Mouse (Mus musculus) heart, embryonic 15.5 days (tissue): ENCODE data around the gene Rgs6. TPM values are rescaled to one million over a fixed set of nuclear protein-coding genes. Genes with fewer than 3 reads are reported as not detected.

Experiments
- ATAC-seq: fragments of 200-750 bp; cut with Nextera tagmentation; replicated peaks from 2 replicates; pipeline ENCODE4 v1.8.0; 2017; ENCODE audit warnings: low read depth, moderate TSS enrichment; ENCODE audit not compliant: insufficient number of reproducible peaks, insufficient read depth, low FRiP score
- H3K27ac ChIP-seq: fragments of 300-500 bp; sonication (generic); 2 replicates; pipeline ENCODE4 v1.5.1; 2015; ENCODE audit warnings: mild to moderate bottlenecking, inconsistent platforms
- H3K27me3 ChIP-seq: fragments of 300-500 bp; sonication (generic); 2 replicates; pipeline ENCODE4 v1.6.1; 2015; ENCODE audit warnings: inconsistent platforms
- H3K36me3 ChIP-seq: fragments of 300-500 bp; sonication (generic); 2 replicates; pipeline ENCODE4 v1.6.1; 2015; ENCODE audit warnings: mild to moderate bottlenecking, inconsistent platforms
- H3K4me1 ChIP-seq: fragments of 300-500 bp; sonication (generic); replicated peaks from 2 replicates; pipeline ENCODE4 v1.6.1; 2015; ENCODE audit warnings: inconsistent platforms
- H3K4me2 ChIP-seq: fragments of 300-500 bp; sonication (generic); 2 replicates; pipeline ENCODE4 v1.6.1; 2015; ENCODE audit warnings: inconsistent platforms, mild to moderate bottlenecking, moderate library complexity
- H3K4me3 ChIP-seq: fragments of 300-500 bp; sonication (generic); 2 replicates; pipeline ENCODE4 v1.5.1; 2015; ENCODE audit warnings: mild to moderate bottlenecking, inconsistent platforms
- H3K9ac ChIP-seq: fragments of 300-500 bp; sonication (generic); 2 replicates; pipeline ENCODE4 v1.6.1; 2015; ENCODE audit warnings: mild to moderate bottlenecking, inconsistent platforms
- H3K9me3 ChIP-seq: fragments of 300-500 bp; sonication (generic); replicated peaks from 2 replicates; pipeline ENCODE4 v1.6.1; 2016; ENCODE audit warnings: inconsistent platforms
- WGBS: fragments of 180-500 bp; shearing (Covaris S2); methylation state at CpG from one replicate; pipeline ENCODE4 v1.1.7; 2015; ENCODE audit warnings: mixed read lengths; 5-methylcytosine and 5-hydroxymethylcytosine counted together
- polyA plus RNA-seq: library from polyadenylated mRNA; unstranded; fragments of >200 nt; fragmentation: Nextera tagmentation; extraction: Ambion mirVana; gene quantifications from 2 replicates; pipeline ENCODE4 v1.2.1, GENCODE M21; 2015

The Rgs6 gene
- polyA plus RNA-seq, 1 experiment from 2014 or later: 12.3 TPM

- Histone ChIP-seq H3K9ac (0 out of 2 replicates have a peak overlapping the region, but pooled peaks have one; percentile 6), H3K4me2 (peak overlapping the region; percentile 50), H3K27ac (peak overlapping the region; percentile 95), H3K36me3 (no peaks in the 10 kb centered on the region), H3K4me3 (no peak overlapping the region), H3K27me3 (no peaks in the 10 kb centered on the region), H3K9me3 (no peaks in the 10 kb centered on the region), H3K4me1 (peaks cover 34% of the 10 kb centered on the region)
- ATAC-seq: peak; percentile 91
- WGBS: 8% methylated on average over 13 of the region's 13 CpGs
Measured at GRCm38 (mm10) chr12:83072951-83073878, 485.1 kb downstream of the Rgs6 start.

GRCm38 (mm10) chr12:83073879-83074368 is 485.8 kb downstream of the Rgs6 start:
- ATAC-seq: no peak
- no peaks in the 10 kb centered on the region for H3K27me3 ChIP-seq
- peaks cover 34% of the 10 kb centered on the region for H3K4me1 ChIP-seq
- no peaks in the 10 kb centered on the region for H3K36me3 ChIP-seq
- no peaks in the 10 kb centered on the region for H3K9me3 ChIP-seq
- H3K27ac ChIP-seq: peak overlapping the region; percentile 95
- H3K4me2 ChIP-seq: peak overlapping the region; percentile 50; the same call in 1 of the 2 replicates
- 47% methylated on average over 6 of the region's 6 CpGs for WGBS
- no peak overlapping the region for H3K9ac ChIP-seq
- H3K4me3 ChIP-seq: no peak overlapping the region

GRCm38 (mm10) chr12:83076179-83076578 is 488.1 kb downstream of the Rgs6 start:
- no peaks in the 10 kb centered on the region for H3K27me3 ChIP-seq
- peaks cover 31% of the 10 kb centered on the region for H3K4me1 ChIP-seq
- ATAC-seq: no peak
- no peak overlapping the region for H3K4me3 ChIP-seq
- no peak overlapping the region for H3K27ac ChIP-seq
- H3K9me3 ChIP-seq: no peaks in the 10 kb centered on the region
- no peak overlapping the region for H3K4me2 ChIP-seq
- 80% methylated on average over 3 of the region's 3 CpGs for WGBS
- no peak overlapping the region for H3K9ac ChIP-seq
- no peaks in the 10 kb centered on the region for H3K36me3 ChIP-seq

GRCm38 (mm10) chr12:83077486-83077885 is 489.4 kb downstream of the Rgs6 start:
- Histone ChIP-seq H3K9ac (no peak overlapping the region), H3K9me3 (no peaks in the 10 kb centered on the region), H3K27me3 (no peaks in the 10 kb centered on the region), H3K4me1 (peaks cover 23% of the 10 kb centered on the region), H3K4me3 (no peak overlapping the region), H3K4me2 (no peak overlapping the region), H3K27ac (no peak overlapping the region), H3K36me3 (no peaks in the 10 kb centered on the region)
- no peak for ATAC-seq
- 81% methylated on average over 2 of the region's 2 CpGs for WGBS

- ATAC-seq: no peak
- no peak overlapping the region for H3K9ac ChIP-seq
- H3K4me3 ChIP-seq: no peak overlapping the region
- H3K27ac ChIP-seq: no peak overlapping the region
- no peaks in the 10 kb centered on the region for H3K27me3 ChIP-seq
- 84% methylated on average over 3 of the region's 4 CpGs for WGBS
- H3K9me3 ChIP-seq: no peaks in the 10 kb centered on the region
- no peak overlapping the region for H3K4me2 ChIP-seq
- H3K4me1 ChIP-seq: peaks cover 17% of the 10 kb centered on the region
- no peaks in the 10 kb centered on the region for H3K36me3 ChIP-seq
Measured at GRCm38 (mm10) chr12:83083427-83083826, 495.3 kb downstream of the Rgs6 start.

GRCm38 (mm10) chr12:83084614-83085013 is 496.5 kb downstream of the Rgs6 start:
- WGBS: 95% methylated on average over 5 of the region's 5 CpGs
- Histone ChIP-seq H3K9me3 (no peaks in the 10 kb centered on the region), H3K27me3 (no peaks in the 10 kb centered on the region), H3K27ac (no peak overlapping the region), H3K9ac (no peak overlapping the region), H3K4me1 (peaks cover 17% of the 10 kb centered on the region), H3K4me3 (no peak overlapping the region), H3K4me2 (no peak overlapping the region), H3K36me3 (no peaks in the 10 kb centered on the region)
- no peak for ATAC-seq

- H3K27me3 ChIP-seq: no peaks in the 10 kb centered on the region
- no peak overlapping the region for H3K9ac ChIP-seq
- H3K36me3 ChIP-seq: no peaks in the 10 kb centered on the region
- WGBS: 55% methylated on average over 4 of the region's 4 CpGs
- H3K4me3 ChIP-seq: no peak overlapping the region
- no peak overlapping the region for H3K4me2 ChIP-seq
- H3K27ac ChIP-seq: peak overlapping the region; percentile 48
- no peaks in the 10 kb centered on the region for H3K9me3 ChIP-seq
- H3K4me1 ChIP-seq: peaks cover 17% of the 10 kb centered on the region
- no peak for ATAC-seq
Measured at GRCm38 (mm10) chr12:83087010-83087409, 498.9 kb downstream of the Rgs6 start.

- Histone ChIP-seq H3K4me2 (peak overlapping the region; percentile 28), H3K27ac (peak overlapping the region; percentile 48), H3K9me3 (no peaks in the 10 kb centered on the region), H3K4me3 (no peak overlapping the region), H3K4me1 (peaks cover 16% of the 10 kb centered on the region), H3K27me3 (no peaks in the 10 kb centered on the region), H3K9ac (no peak overlapping the region), H3K36me3 (no peaks in the 10 kb centered on the region)
- 31% methylated on average over 7 of the region's 7 CpGs for WGBS
- no peak for ATAC-seq
Measured at GRCm38 (mm10) chr12:83087555-83087954, 499.5 kb downstream of the Rgs6 start.

GRCm38 (mm10) chr12:83092001-83092400 is 503.9 kb downstream of the Rgs6 start:
- Histone ChIP-seq H3K4me1 (peaks cover 10% of the 10 kb centered on the region), H3K36me3 (no peaks in the 10 kb centered on the region), H3K27me3 (no peaks in the 10 kb centered on the region), H3K9ac (no peak overlapping the region), H3K27ac (no peak overlapping the region), H3K4me3 (no peak overlapping the region), H3K4me2 (no peak overlapping the region), H3K9me3 (no peaks in the 10 kb centered on the region)
- WGBS: 77% methylated on average over 7 of the region's 7 CpGs
- no peak for ATAC-seq

- H3K9me3 ChIP-seq: no peaks in the 10 kb centered on the region
- no peak overlapping the region for H3K27ac ChIP-seq
- peaks cover 8% of the 10 kb centered on the region; the same call in 1 of the 2 replicates for H3K4me1 ChIP-seq
- H3K4me2 ChIP-seq: no peak overlapping the region
- 81% methylated on average over 1 of the region's 1 CpGs for WGBS
- no peak overlapping the region for H3K4me3 ChIP-seq
- ATAC-seq: no peak
- no peaks in the 10 kb centered on the region for H3K36me3 ChIP-seq
- H3K9ac ChIP-seq: no peak overlapping the region
- H3K27me3 ChIP-seq: no peaks in the 10 kb centered on the region
Measured at GRCm38 (mm10) chr12:83097787-83098186, 509.7 kb downstream of the Rgs6 start.

- no peak overlapping the region for H3K4me2 ChIP-seq
- H3K9me3 ChIP-seq: no peaks in the 10 kb centered on the region
- H3K27me3 ChIP-seq: no peaks in the 10 kb centered on the region
- ATAC-seq: no peak
- no peak overlapping the region for H3K27ac ChIP-seq
- H3K36me3 ChIP-seq: no peaks in the 10 kb centered on the region
- no peak overlapping the region for H3K9ac ChIP-seq
- H3K4me3 ChIP-seq: no peak overlapping the region
- 54% methylated on average over 10 of the region's 10 CpGs for WGBS
- peaks cover 8% of the 10 kb centered on the region; the same call in 1 of the 2 replicates for H3K4me1 ChIP-seq
Measured at GRCm38 (mm10) chr12:83098646-83099371, 510.7 kb downstream of the Rgs6 start.
